Mouse (Mus musculus): Measurements from ENCODE around the gene Mex3a. TPM values are rescaled to one million over a fixed set of nuclear protein-coding genes. Genes with fewer than 3 reads are reported as not detected.

Mex3a gene
- total RNA-seq, 2 experiments from 2014 or later: 0.19 to 0.34 TPM

DNA sequence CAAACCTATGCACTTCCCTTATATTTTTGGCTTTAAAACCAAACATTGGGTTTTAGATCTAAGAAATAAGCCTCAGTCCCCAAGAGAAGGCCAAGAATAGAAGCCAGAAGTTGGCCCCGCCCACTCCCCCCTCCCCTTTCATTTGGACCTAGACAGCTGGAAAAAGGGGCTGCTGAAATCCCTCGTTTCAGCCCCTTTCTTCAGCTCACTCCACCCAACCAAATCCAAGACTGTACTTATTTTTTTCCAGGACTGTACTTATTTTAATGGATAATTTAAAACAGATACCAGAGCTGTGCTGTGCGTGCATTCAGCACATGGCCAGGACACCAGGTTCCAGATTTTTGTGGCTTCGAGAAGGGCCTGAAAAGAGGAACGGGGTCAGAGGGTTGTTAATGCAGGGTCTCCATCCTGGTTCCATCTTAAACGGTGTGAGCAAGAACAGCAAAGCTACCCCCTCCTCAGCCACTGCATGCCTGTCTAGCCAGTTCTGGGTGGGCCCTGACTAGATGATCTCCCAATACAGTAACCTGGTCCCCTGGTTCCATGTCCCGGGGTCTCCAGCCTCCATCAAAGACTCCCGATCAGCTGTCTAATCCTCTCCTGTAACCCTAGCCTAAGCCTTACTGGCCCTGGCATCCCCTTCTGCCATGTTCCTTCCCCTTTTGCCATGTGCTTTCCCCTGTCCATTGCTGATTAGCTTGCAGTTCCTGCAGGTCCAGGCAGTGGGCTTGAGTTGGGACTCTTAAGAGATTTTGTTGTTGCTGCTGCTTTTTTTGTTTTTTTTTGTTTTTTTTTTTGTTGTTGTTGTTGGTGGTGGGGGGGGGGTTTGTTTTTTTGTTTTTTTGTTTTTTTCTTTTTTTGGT is 28.1 kb upstream of the Mex3a start:
- ATAC-seq (replicated peaks; ENCODE audit: low FRiP score, poor library complexity, severe bottlenecking): no peak

- ATAC-seq (replicated peaks; ENCODE audit: low FRiP score, poor library complexity, severe bottlenecking): no peak
These were observed 27.1 kb upstream of the Mex3a start for GRCm38 (mm10) chr3:88505081-88505480.

DNA sequence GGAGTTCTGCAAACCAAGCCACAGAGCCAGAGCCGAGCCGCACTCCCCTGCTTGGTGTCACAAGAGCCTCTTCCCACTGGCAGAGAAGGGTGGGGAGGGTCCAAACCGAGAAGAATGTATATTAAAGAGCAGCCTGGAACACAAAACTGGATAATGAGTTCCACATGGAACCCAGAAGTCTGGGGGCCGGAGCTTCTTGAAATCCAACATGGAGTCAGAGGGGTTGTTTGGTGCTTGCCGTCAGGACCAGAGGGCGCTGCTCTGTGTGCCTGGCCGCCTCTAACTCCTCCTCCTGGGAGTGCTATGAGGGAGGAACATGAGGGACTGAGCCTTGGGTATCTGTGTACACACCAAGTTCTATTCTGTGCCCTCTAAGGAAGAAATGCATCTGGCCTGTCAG is 26.4 kb upstream of the Mex3a start:
- no peak for ATAC-seq (replicated peaks; ENCODE audit: low FRiP score, poor library complexity, severe bottlenecking)

DNA sequence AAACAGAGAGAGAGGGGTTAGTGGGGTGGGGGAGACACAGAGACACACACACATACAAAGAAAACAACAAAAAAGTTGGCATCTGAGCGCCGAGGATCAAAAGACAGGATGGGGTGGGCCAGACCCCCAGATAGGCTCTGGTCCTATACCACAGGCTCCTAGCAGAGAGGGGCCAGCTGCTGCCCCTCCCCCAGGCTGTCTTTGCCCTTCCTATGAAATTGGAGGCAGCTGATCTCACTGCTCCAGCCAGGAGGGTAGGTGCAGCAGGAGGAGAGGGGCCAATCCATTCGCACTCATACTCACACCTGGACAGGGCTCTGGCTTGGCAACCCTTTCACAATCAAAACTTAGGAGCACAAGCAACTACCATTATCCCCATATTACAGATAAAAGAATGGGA is 22.9 kb upstream of the Mex3a start:
- no peak for ATAC-seq (replicated peaks; ENCODE audit: low FRiP score, poor library complexity, severe bottlenecking)

- peak; percentile 79 for ATAC-seq (replicated peaks; ENCODE audit: low FRiP score, poor library complexity, severe bottlenecking)
These were observed 22.3 kb upstream of the Mex3a start, which contains the start of gene Lmna for GRCm38 (mm10) chr3:88509692-88510420. TSS of gene Lmna (minus strand) at chr3:88509956.

DNA sequence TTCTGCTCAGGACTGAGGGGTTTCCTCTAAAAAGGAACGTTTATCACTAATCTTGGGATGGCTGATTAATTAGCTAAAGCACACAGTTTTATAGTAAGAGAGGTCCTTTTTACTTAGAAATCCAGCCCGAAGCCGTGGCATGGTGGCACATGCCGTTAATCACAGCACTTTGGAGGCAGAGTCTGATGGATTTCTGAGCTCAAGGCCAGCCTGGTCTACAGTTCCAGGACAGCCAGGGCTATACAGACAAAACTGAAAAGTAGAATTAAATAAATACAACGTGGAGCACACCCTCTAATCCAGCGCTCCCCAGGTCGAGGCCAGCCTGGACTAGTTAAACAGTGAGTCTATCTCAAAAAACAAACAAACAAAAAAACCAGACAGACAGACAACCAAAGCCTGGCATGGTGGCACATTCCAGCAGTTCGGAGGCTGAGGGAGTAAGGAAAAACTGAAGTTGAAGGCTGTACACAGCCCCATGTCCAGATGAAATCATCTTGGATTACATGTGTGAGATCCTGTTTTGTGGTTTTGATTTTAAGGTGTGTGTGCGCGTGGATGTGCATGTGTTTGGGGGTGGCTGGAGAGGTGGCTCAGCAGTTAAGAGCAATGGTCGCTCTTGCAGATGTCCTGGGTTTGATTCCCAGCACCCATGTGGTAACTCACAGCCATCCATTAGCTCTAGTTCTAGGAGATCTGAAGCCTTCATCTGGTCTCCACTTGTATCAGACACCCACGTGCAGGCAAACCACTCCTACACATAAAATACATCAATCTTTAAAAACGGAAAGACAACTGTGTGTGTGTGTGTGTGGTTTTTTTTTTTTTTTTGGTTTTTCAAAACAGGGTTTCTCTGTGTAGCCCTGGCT is 21.5 kb upstream of the Mex3a start:
- ATAC-seq (replicated peaks; ENCODE audit: low FRiP score, poor library complexity, severe bottlenecking): no peak

GRCm38 (mm10) chr3:88511559-88511958 is 20.6 kb upstream of the Mex3a start:
- no peak for ATAC-seq (replicated peaks; ENCODE audit: low FRiP score, poor library complexity, severe bottlenecking)

GRCm38 (mm10) chr3:88512141-88512895 is 19.9 kb upstream of the Mex3a start:
- ATAC-seq (replicated peaks; ENCODE audit: low FRiP score, poor library complexity, severe bottlenecking): no peak

DNA sequence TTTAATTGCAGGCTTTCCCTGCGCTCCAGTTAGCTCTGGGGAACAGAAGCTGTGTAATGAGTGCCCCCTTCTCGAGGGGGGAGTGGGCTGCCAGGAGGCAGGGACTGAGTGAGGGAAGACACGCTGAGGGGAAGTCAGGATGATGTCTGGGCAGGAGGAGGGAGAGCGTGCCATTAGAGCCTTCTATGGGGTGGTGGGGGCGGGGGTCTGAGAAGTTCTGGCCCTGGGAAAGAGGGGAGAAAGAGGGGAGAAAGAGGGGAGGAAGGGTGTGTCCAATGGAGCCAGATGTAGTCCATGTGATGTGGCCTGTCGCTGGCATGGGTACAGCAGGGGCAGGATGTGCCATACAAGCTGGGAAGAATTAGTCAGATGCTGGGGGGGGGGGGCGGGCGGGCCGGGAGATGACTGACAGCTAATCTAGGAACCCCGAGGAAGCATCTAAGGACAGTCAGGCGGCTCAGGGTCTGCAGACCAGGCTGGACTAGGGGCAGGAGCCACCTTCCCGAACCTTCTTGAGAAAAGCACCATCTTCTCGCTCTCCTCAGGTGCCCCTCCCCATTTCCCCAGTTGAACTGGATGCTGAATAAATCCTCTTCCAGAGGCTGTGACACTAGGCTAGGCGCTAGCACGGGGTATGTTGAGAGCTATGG is 19.2 kb upstream of the Mex3a start:
- no peak for ATAC-seq (replicated peaks; ENCODE audit: low FRiP score, poor library complexity, severe bottlenecking)

DNA sequence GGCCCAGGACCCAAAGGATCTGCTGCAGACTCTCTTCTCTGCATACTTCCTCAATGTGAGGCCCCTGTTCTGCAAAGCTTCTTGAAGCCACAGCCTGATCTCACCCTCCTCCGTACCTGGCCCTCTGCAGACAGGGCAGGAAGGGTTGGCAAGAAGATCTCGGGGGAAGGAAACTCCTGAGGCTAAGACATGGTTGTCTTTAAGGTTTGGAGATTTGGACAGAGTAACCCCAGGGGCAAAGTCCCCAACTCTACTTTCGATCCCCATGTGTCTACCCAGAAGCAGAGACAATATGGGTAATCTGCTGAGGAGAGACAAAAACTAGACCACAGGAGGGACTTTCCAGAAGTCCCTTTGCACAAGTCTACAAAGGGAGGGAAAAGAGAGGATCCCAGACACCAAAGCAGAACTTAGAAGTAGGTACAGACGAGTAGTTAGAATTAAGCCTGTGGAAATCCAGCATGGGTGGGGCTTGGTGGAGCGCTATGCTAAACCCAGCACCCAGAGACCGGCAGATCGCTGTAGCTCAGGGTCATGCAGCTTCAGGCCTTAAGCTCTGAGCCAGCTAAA is 18.6 kb upstream of the Mex3a start:
- ATAC-seq (replicated peaks; ENCODE audit: low FRiP score, poor library complexity, severe bottlenecking): no peak

DNA sequence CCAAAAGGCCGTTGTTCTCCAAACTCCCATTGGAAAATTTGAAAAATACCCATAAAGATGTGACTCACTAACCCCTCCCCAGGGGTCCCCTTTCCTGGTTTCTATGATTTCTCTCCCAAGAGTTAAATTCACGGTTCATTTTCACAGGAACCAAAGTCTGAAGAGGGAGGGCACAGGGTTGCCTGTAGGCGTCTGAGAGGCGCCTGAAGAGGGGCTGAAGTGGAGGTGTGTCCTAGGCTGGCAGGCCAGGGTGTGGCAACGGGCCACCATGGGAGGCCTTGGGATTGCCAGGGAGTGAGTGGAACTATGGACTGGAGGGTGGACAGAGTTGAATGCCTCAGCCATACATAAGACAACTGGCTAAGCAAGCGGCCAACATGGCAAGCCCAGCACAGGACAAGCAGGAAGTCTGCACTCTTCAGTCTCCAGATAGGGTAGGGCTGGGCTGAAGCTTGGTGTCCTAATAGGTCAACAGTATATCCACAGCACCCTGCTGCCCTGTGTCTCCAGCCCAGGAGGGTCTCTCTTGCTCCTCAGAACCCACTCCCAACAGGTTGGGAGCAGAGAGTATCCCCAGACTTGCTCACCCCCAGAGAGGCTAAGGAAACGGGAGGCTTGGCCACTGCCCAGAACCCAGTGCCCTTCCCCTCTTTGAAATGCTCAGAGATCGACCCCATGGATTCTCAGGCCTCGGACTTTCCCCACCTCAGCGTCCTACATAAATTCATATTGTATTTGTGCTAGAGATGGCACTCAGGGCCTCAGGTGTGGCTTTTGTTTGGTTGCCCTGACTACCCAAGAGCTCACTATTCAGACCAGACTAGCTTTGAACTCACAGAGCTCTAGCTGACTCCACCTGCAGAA is 17.7 kb upstream of the Mex3a start:
- ATAC-seq (replicated peaks; ENCODE audit: low FRiP score, poor library complexity, severe bottlenecking): no peak

GRCm38 (mm10) chr3:88515095-88515386 is 17.2 kb upstream of the Mex3a start:
- ATAC-seq (replicated peaks; ENCODE audit: low FRiP score, poor library complexity, severe bottlenecking): no peak

DNA sequence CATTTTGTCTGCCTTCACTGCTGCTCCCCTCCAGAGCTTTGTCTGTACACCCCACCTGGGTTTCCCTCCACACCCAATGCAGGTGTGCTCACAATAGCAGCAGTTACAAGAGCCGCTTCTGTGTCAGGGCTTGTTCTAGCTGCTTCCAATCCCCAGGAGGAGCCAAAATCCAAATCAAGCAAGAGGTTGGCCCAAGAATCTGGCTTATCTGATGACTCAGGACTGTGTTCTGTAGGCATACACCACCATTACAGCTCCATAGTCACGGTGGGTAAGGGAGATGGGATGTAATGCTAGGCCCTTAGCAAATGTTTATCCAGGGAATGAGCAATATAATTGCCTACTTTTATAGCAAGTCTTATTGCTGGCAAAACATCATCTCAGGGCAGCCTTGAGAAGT is 15.8 kb upstream of the Mex3a start:
- no peak for ATAC-seq (replicated peaks; ENCODE audit: low FRiP score, poor library complexity, severe bottlenecking)

DNA sequence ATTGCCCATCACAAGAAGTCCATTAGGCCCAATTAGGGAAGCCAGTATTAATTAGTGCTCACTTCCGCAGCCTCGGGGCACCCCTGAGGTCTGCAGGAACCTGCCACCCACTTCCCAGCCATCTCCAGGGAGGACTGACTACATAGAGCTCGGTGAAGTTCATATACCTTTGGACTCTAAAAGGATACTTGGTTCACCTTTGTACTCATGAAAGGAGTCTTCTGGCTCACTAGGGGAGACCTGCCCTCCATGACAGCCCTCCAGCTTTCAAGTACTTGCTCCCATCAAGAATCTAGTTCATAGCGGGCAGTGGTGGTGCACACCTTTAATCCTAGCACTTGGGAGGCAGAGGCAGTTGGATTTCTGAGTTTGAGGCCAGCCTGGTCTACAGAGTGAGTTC is 13.8 kb upstream of the Mex3a start:
- ATAC-seq (replicated peaks; ENCODE audit: low FRiP score, poor library complexity, severe bottlenecking): no peak

- no peak for ATAC-seq (replicated peaks; ENCODE audit: low FRiP score, poor library complexity, severe bottlenecking)
These were observed 12.1 kb upstream of the Mex3a start for GRCm38 (mm10) chr3:88520078-88520477.

- no peak for ATAC-seq (replicated peaks; ENCODE audit: low FRiP score, poor library complexity, severe bottlenecking)
These were observed 11.0 kb upstream of the Mex3a start for GRCm38 (mm10) chr3:88521156-88521555.

GRCm38 (mm10) chr3:88521803-88522331 is 10.3 kb upstream of the Mex3a start:
- peak; percentile 81 for ATAC-seq (replicated peaks; ENCODE audit: low FRiP score, poor library complexity, severe bottlenecking)

GRCm38 (mm10) chr3:88523027-88523426 is 9.2 kb upstream of the Mex3a start:
- ATAC-seq (replicated peaks; ENCODE audit: low FRiP score, poor library complexity, severe bottlenecking): no peak

Measured in erythroblast, adult 5-6 weeks (primary cell).